Mouse (Mus musculus): ENCODE results near the gene Lonp1.

DNA sequence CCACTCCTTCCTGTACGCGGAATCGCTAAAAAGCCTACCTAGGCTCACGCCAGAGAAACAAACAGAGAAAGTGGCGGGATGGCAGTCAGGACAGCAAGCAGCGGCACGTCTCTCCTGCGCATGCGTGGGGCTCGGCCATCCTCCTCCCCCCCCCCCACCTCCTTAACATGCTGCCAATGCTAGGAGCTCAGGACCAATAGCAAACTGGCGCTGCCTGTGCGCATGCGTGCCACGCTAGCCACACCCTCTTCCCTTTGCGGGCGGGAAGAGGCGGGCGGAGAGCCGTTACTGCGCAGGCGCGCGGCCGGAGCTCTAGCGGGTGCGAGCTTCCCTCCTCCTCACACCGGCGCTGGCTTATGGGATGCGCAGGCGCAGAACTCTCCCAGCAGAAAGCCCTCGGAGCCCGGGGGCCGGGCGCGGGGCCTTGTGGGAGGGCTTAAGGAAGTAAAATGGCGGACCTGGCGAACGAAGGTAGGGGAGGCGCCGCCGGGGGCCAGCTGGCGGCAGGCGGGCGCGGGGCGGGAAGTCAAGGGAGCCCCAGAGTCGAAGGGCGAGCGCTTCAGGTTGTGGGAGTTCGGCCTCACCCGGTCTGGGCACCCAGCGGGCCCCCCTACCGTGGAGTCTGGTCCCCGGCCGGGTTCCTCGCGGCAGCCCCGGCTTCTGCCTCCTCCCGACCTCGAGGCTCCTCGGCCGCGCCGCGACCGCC is 46.4 kb upstream of the Lonp1 start, which contains the start of gene Ranbp3:
- no peak for TF ChIP-seq CTCF (IDR thresholded peaks at IDR 0.05)
- no peak for TF ChIP-seq EP300 (IDR thresholded peaks at IDR 0.05)
